Mouse (Mus musculus): ENCODE measurements around the gene Zdhhc18. TPM values are rescaled to one million over a fixed set of nuclear protein-coding genes. Genes with fewer than 3 reads are reported as not detected.

Zdhhc18 gene
- polyA plus RNA-seq, 1 experiment from 2014 or later, result 5.8 TPM

GRCm38 (mm10) chr4:133633332-133634042, 16.5 kb downstream of the Zdhhc18 start:
- Histone ChIP-seq H3K4me1 (ENCODE audit: insufficient read depth, low read depth, low read length) (peaks cover 6% of the 10 kb centered on the region; the same call in 1 of the 2 replicates), H3K36me3 (ENCODE audit: insufficient read depth, low read length) (no peaks in the 10 kb centered on the region), H3K4me3 (ENCODE audit: low read depth, low read length) (peak overlapping the region; percentile 63), H3K9ac (replicated peaks; ENCODE audit: low read depth) (peak overlapping the region; percentile 86), H3K27ac (ENCODE audit: low read length) (peak overlapping the region; percentile 82), H3K27me3 (replicated peaks; ENCODE audit: insufficient read depth, low read length) (no peaks in the 10 kb centered on the region), H3K9me3 (ENCODE audit: low read length) (no peaks in the 10 kb centered on the region), H3K4me2 (replicated peaks; ENCODE audit: low read depth, low read length) (peak overlapping the region; percentile 88)
- ATAC-seq (peak; percentile 89), DNase-seq (ENCODE audit: low spot score) (peak; percentile 89)
- peak; percentile 81 for TF ChIP-seq CTCF (IDR thresholded peaks at IDR 0.05)
- no peak for TF ChIP-seq EP300 (IDR thresholded peaks at IDR 0.05)
- WGBS, result 17% methylated on average over 16 of the region's 47 CpGs

GRCm38 (mm10) chr4:133632483-133633327, 17.2 kb downstream of the Zdhhc18 start:
- H3K4me1 ChIP-seq (ENCODE audit: insufficient read depth, low read depth, low read length), result peaks cover 6% of the 10 kb centered on the region; the same call in 1 of the 2 replicates
- H3K27ac ChIP-seq (ENCODE audit: low read length), result peak overlapping the region; percentile 82
- H3K36me3 ChIP-seq (ENCODE audit: insufficient read depth, low read length), result no peaks in the 10 kb centered on the region
- no peaks in the 10 kb centered on the region for H3K9me3 ChIP-seq (ENCODE audit: low read length)
- DNase-seq (ENCODE audit: low spot score), result peak; percentile 58
- no peak for TF ChIP-seq EP300 (IDR thresholded peaks at IDR 0.05)
- 0 out of 2 replicates have a peak, but pooled peaks have one; percentile 5 for TF ChIP-seq CTCF (IDR thresholded peaks at IDR 0.05)
- peak overlapping the region; percentile 86 for H3K9ac ChIP-seq (replicated peaks; ENCODE audit: low read depth)
- peak; percentile 61 for ATAC-seq
- H3K4me2 ChIP-seq (replicated peaks; ENCODE audit: low read depth, low read length), result peak overlapping the region; percentile 88
- no peaks in the 10 kb centered on the region for H3K27me3 ChIP-seq (replicated peaks; ENCODE audit: insufficient read depth, low read length)
- peak overlapping the region; percentile 63 for H3K4me3 ChIP-seq (ENCODE audit: low read depth, low read length)
- WGBS, result 1% methylated on average over 41 of the region's 69 CpGs

- peaks cover 6% of the 10 kb centered on the region; the same call in 1 of the 2 replicates for H3K4me1 ChIP-seq (ENCODE audit: insufficient read depth, low read depth, low read length)
- TF ChIP-seq CTCF (IDR thresholded peaks at IDR 0.05) (no peak), EP300 (IDR thresholded peaks at IDR 0.05) (0 out of 2 replicates have a peak, but pooled peaks have one; percentile 6)
- peak overlapping the region; percentile 82 for H3K27ac ChIP-seq (ENCODE audit: low read length)
- DNase-seq (ENCODE audit: low spot score) (peak; percentile 62), ATAC-seq (peak; percentile 29)
- peak overlapping the region; percentile 86; the same call in 1 of the 2 replicates for H3K9ac ChIP-seq (replicated peaks; ENCODE audit: low read depth)
- no peaks in the 10 kb centered on the region for H3K36me3 ChIP-seq (ENCODE audit: insufficient read depth, low read length)
- H3K4me3 ChIP-seq (ENCODE audit: low read depth, low read length), result peak overlapping the region; percentile 63
- WGBS, result 26% methylated on average over 9 of the region's 9 CpGs
- H3K4me2 ChIP-seq (replicated peaks; ENCODE audit: low read depth, low read length), result peak overlapping the region; percentile 88
- no peaks in the 10 kb centered on the region for H3K9me3 ChIP-seq (ENCODE audit: low read length)
- H3K27me3 ChIP-seq (replicated peaks; ENCODE audit: insufficient read depth, low read length), result no peaks in the 10 kb centered on the region
These were observed 18.1 kb downstream of the Zdhhc18 start for GRCm38 (mm10) chr4:133631769-133632411.

- H3K4me1 ChIP-seq (ENCODE audit: insufficient read depth, low read depth, low read length), result peaks cover 6% of the 10 kb centered on the region; the same call in 1 of the 2 replicates
- H3K36me3 ChIP-seq (ENCODE audit: insufficient read depth, low read length), result no peaks in the 10 kb centered on the region
- H3K4me3 ChIP-seq (ENCODE audit: low read depth, low read length), result 0 out of 2 replicates have a peak overlapping the region, but pooled peaks have one; percentile 63
- ATAC-seq, result peak; percentile 53
- H3K4me2 ChIP-seq (replicated peaks; ENCODE audit: low read depth, low read length), result peak overlapping the region; percentile 88
- peak; percentile 83 for DNase-seq (ENCODE audit: low spot score)
- no peak overlapping the region for H3K9ac ChIP-seq (replicated peaks; ENCODE audit: low read depth)
- TF ChIP-seq CTCF (IDR thresholded peaks at IDR 0.05), result no peak
- TF ChIP-seq EP300 (IDR thresholded peaks at IDR 0.05), result no peak
- 54% methylated on average over 14 of the region's 14 CpGs for WGBS
- H3K9me3 ChIP-seq (ENCODE audit: low read length), result no peaks in the 10 kb centered on the region
- H3K27me3 ChIP-seq (replicated peaks; ENCODE audit: insufficient read depth, low read length), result no peaks in the 10 kb centered on the region
- H3K27ac ChIP-seq (ENCODE audit: low read length), result peak overlapping the region; percentile 70
These were observed 18.7 kb downstream of the Zdhhc18 start for GRCm38 (mm10) chr4:133631071-133631768.

- DNase-seq (ENCODE audit: low spot score), result no peak
- Histone ChIP-seq H3K4me2 (replicated peaks; ENCODE audit: low read depth, low read length) (peak overlapping the region; percentile 88), H3K9ac (replicated peaks; ENCODE audit: low read depth) (no peak overlapping the region), H3K9me3 (ENCODE audit: low read length) (no peaks in the 10 kb centered on the region), H3K27me3 (replicated peaks; ENCODE audit: insufficient read depth, low read length) (no peaks in the 10 kb centered on the region), H3K36me3 (ENCODE audit: insufficient read depth, low read length) (no peaks in the 10 kb centered on the region), H3K4me1 (ENCODE audit: insufficient read depth, low read depth, low read length) (peaks cover 6% of the 10 kb centered on the region; the same call in 1 of the 2 replicates), H3K27ac (ENCODE audit: low read length) (peak overlapping the region; percentile 70), H3K4me3 (ENCODE audit: low read depth, low read length) (no peak overlapping the region)
- WGBS, result 69% methylated on average over 8 of the region's 8 CpGs
- no peak for ATAC-seq
- no peak for TF ChIP-seq EP300 (IDR thresholded peaks at IDR 0.05)
- TF ChIP-seq CTCF (IDR thresholded peaks at IDR 0.05), result no peak
These were observed 19.5 kb downstream of the Zdhhc18 start for GRCm38 (mm10) chr4:133630326-133630920.
